Mouse (Mus musculus) bone marrow, adult 2 months (tissue): ENCODE measurements around the gene Dhx30.

Source experiments
- CTCF ChIP-seq: fragments of 200-500 bp; IDR thresholded peaks from 2 replicates; pipeline ENCODE4 v1.5.1; 2011; ENCODE audit warnings: low read length, control low read depth; ENCODE audit not compliant: control insufficient read depth, insufficient read depth
- POLR2A ChIP-seq: fragments of 200-500 bp; IDR thresholded peaks from 2 replicates; pipeline ENCODE4 v1.6.1; 2011; ENCODE audit warnings: low read depth, mild to moderate bottlenecking, control low read depth, low read length, borderline replicate concordance; ENCODE audit not compliant: control insufficient read depth

DNA sequence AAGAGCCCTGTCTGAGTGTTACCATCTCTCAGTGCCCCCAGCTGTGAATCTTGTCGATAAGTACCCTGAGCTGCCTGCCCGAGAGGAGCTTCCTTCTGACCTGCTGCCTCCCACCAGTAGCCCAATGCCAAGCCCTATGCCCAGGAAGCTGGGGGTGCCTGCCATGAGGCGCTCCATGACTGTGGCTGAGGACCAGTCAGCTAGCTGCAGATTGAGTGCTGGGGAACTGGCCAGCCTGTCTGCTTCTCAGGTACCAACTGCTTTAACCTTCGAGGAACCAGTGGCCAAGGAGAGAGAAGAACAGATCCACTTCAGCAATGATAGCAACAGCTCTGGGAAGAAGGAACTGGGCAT lies 64.7 kb downstream of the Dhx30 start:
- TF ChIP-seq CTCF (no peak), POLR2A (no peak)
